Mouse (Mus musculus): ENCODE measurements at regions not wholly inside any gene's neighbourhood (a gene's known extent, or its start where the extent isn't known, plus 50 kb on each side); places are given as distances from the start of the nearest gene placed in this dataset.

GRCm38 (mm10) chr5:118380422-118381293 lies 135.6 kb downstream of the 2410131K14Rik start:
- H3K9ac ChIP-seq (ENCODE audit: control insufficient read depth, low read depth, low read length, poor library complexity, severe bottlenecking): peak overlapping the region; percentile 34
- no peak overlapping the region for H3K27ac ChIP-seq (ENCODE audit: control insufficient read depth, low read depth, low read length)

GRCm38 (mm10) chr5:118381294-118381675 lies 136.3 kb downstream of the 2410131K14Rik start:
- TF ChIP-seq EP300 (IDR thresholded peaks at IDR 0.05; ENCODE audit: low read depth in 1 of 2, low read length in 2 of 2): no peak
- TF ChIP-seq POLR2AphosphoS5 (IDR thresholded peaks at IDR 0.05; ENCODE audit: borderline replicate concordance, low read depth, low read length): no peak
- 0 out of 2 replicates have a peak, but pooled peaks have one; percentile 5 for TF ChIP-seq SMC3 (IDR thresholded peaks at IDR 0.05; ENCODE audit: low read depth, low read length)
- DNase-seq (ENCODE audit: low read depth, low spot score): peak; percentile 73
- 0 out of 4 replicates have a peak, but pooled peaks cover 0 to 3% of the 10 kb centered on the region in 2 experiments for H3K4me1 ChIP-seq (ENCODE audit: control insufficient read depth in 1 of 2, insufficient read depth in 2 of 2, low read length in 2 of 2)
- H3K4me3 ChIP-seq (ENCODE audit: control insufficient read depth in 1 of 2, insufficient read depth in 1 of 2, low read depth in 2 of 2, low read length in 2 of 2): peak overlapping the region; percentile 68 to 91
- no peaks in the 10 kb centered on the region for H3K9me3 ChIP-seq (replicated peaks; ENCODE audit: insufficient read depth, low read length)
- peak overlapping the region; percentile 36; the same call in 1 of the 2 replicates for H3K9ac ChIP-seq (ENCODE audit: control insufficient read depth, low read depth, low read length, poor library complexity, severe bottlenecking)
- H3K27me3 ChIP-seq (ENCODE audit: control insufficient read depth in 1 of 2, insufficient read depth in 2 of 2, low read length in 2 of 2): no peaks in the 10 kb centered on the region
- H3K79me2 ChIP-seq (ENCODE audit: control insufficient read depth, insufficient read depth, low read length, poor library complexity): no peaks in the 10 kb centered on the region
- H3K36me3 ChIP-seq (ENCODE audit: control insufficient read depth in 1 of 2, insufficient read depth in 2 of 2, low read length in 2 of 2): no peaks in the 10 kb centered on the region
- H3K27ac ChIP-seq (ENCODE audit: control insufficient read depth, low read depth, low read length): no peak overlapping the region

More at GRCm38 (mm10) chr5:118380422-118381293, 135.6 kb downstream of the 2410131K14Rik start:
- Histone ChIP-seq H3K9me3 (replicated peaks; ENCODE audit: insufficient read depth, low read length) (no peaks in the 10 kb centered on the region), H3K79me2 (ENCODE audit: control insufficient read depth, insufficient read depth, low read length, poor library complexity) (no peaks in the 10 kb centered on the region), H3K4me3 (ENCODE audit: control insufficient read depth in 1 of 2, insufficient read depth in 1 of 2, low read depth in 2 of 2, low read length in 2 of 2) (peak overlapping the region; percentile 68 to 91), H3K36me3 (ENCODE audit: control insufficient read depth in 1 of 2, insufficient read depth in 2 of 2, low read length in 2 of 2) (no peaks in the 10 kb centered on the region), H3K4me1 (ENCODE audit: control insufficient read depth in 1 of 2, insufficient read depth in 2 of 2, low read length in 2 of 2) (0 out of 4 replicates have a peak, but pooled peaks cover 0 to 3% of the 10 kb centered on the region in 2 experiments), H3K27me3 (ENCODE audit: control insufficient read depth in 1 of 2, insufficient read depth in 2 of 2, low read length in 2 of 2) (no peaks in the 10 kb centered on the region)
- peak; percentile 66 for DNase-seq (ENCODE audit: low read depth, low spot score)
- TF ChIP-seq RAD21 (IDR thresholded peaks at IDR 0.05; ENCODE audit: low read depth, low read length) (peak; percentile 8), ZKSCAN1 (IDR thresholded peaks at IDR 0.05; ENCODE audit: low read depth, low read length) (0 out of 2 replicates have a peak, but pooled peaks have one; percentile 61), CTCF (IDR thresholded peaks at IDR 0.05 in 2 of 3, conservative IDR thresholded peaks at IDR 0.05 in 1 of 3; ENCODE audit: control insufficient read depth in 1 of 3, insufficient read depth in 1 of 3, low read depth in 2 of 3, low read length in 3 of 3, poor library complexity in 1 of 3, severe bottlenecking in 1 of 3) (0 out of 6 replicates have a peak, but pooled peaks of 1 of the 3 experiments have one; percentile 2), ZNF384 (IDR thresholded peaks at IDR 0.05; ENCODE audit: low read depth, low read length) (no peak)

GRCm38 (mm10) chr5:118386126-118386525 lies 141.1 kb downstream of the 2410131K14Rik start:
- Histone ChIP-seq H3K4me3 (ENCODE audit: control insufficient read depth in 1 of 2, insufficient read depth in 1 of 2, low read depth in 2 of 2, low read length in 2 of 2) (no peak overlapping the region), H3K4me1 (ENCODE audit: control insufficient read depth in 1 of 2, insufficient read depth in 2 of 2, low read length in 2 of 2) (no peaks in the 10 kb centered on the region), H3K9me3 (replicated peaks; ENCODE audit: insufficient read depth, low read length) (no peaks in the 10 kb centered on the region), H3K27ac (ENCODE audit: control insufficient read depth, low read depth, low read length) (no peak overlapping the region), H3K79me2 (ENCODE audit: control insufficient read depth, insufficient read depth, low read length, poor library complexity) (no peaks in the 10 kb centered on the region), H3K27me3 (ENCODE audit: control insufficient read depth in 1 of 2, insufficient read depth in 2 of 2, low read length in 2 of 2) (no peaks in the 10 kb centered on the region), H3K9ac (ENCODE audit: control insufficient read depth, low read depth, low read length, poor library complexity, severe bottlenecking) (no peak overlapping the region), H3K36me3 (ENCODE audit: control insufficient read depth in 1 of 2, insufficient read depth in 2 of 2, low read length in 2 of 2) (no peaks in the 10 kb centered on the region)
- TF ChIP-seq GABPA (IDR thresholded peaks at IDR 0.05; ENCODE audit: low read depth, low read length) (no peak), CHD1 (IDR thresholded peaks at IDR 0.05; ENCODE audit: low read depth, low read length) (no peak), MAZ (IDR thresholded peaks at IDR 0.05; ENCODE audit: low read depth, low read length) (no peak), GATA1 (IDR thresholded peaks at IDR 0.05; ENCODE audit: low read depth, low read length) (no peak), ZC3H11A (IDR thresholded peaks at IDR 0.05; ENCODE audit: low read depth, low read length) (no peak), HCFC1 (IDR thresholded peaks at IDR 0.05; ENCODE audit: low read depth, low read length) (no peak), POLR2AphosphoS2 (IDR thresholded peaks at IDR 0.05; ENCODE audit: low read length) (no peak), EP300 (IDR thresholded peaks at IDR 0.05; ENCODE audit: low read depth in 1 of 2, low read length in 2 of 2) (no peak), CHD2 (IDR thresholded peaks at IDR 0.05; ENCODE audit: low read length) (no peak), TBP (IDR thresholded peaks at IDR 0.05; ENCODE audit: low read depth, low read length) (no peak)
- DNase-seq (ENCODE audit: low read depth, low spot score): no peak
